Mouse (Mus musculus) ovary, adult 2 months (tissue): ENCODE data around the gene Klhdc8a. TPM values are rescaled to one million over a fixed set of nuclear protein-coding genes. Genes with fewer than 3 reads are reported as not detected.

Experiments
- polyA plus RNA-seq: library from polyadenylated mRNA; depleted of rRNA; stranded (reverse); fragments of >200 nt; gene quantifications from 2 replicates; pipeline ENCODE4 v1.2.3, GENCODE M21; 2012; rRNA removed

The Klhdc8a gene
- 1.6 and 1.7 TPM in 2 replicates for polyA plus RNA-seq

GRCm38 (mm10) chr1:132298425-132298800, at the start of gene Klhdc8a:
TSS of gene Klhdc8a (plus strand) at chr1:132298626.

GRCm38 (mm10) chr1:132315889-132316624, 17.6 kb downstream of the Klhdc8a start, which contains the start of gene Nuak2:
TSS of gene Nuak2 (plus strand) at chr1:132316126.

Other genes with a start within 250 kb of the Klhdc8a start
- gene Mfsd4a, start 230.6 kb upstream of the Klhdc8a start, polyA plus RNA-seq = 14.8 and 19.9 TPM in 2 replicates
- gene Cdk18, start 158.9 kb upstream of the Klhdc8a start, polyA plus RNA-seq = 20.8 and 24.6 TPM in 2 replicates
- 0.19 and 0.25 TPM in 2 replicates for gene Lemd1, start 107.2 kb upstream of the Klhdc8a start, polyA plus RNA-seq
- gene AC124108.1, start 107.2 kb upstream of the Klhdc8a start, polyA plus RNA-seq = 0.23 and 0.35 TPM in 2 replicates
- not detected in 2 replicates for gene Gm10188, start 68.9 kb upstream of the Klhdc8a start, polyA plus RNA-seq
- 5.9 and 6.9 TPM in 2 replicates for gene Nuak2, start 17.5 kb downstream of the Klhdc8a start, polyA plus RNA-seq
- gene Tmcc2, start 92.7 kb downstream of the Klhdc8a start, polyA plus RNA-seq = 20.9 and 21.6 TPM in 2 replicates
- 15.3 and 19.1 TPM in 2 replicates for gene Dstyk, start 118.9 kb downstream of the Klhdc8a start, polyA plus RNA-seq
- 9.5 and 11.5 TPM in 2 replicates for gene Rbbp5, start 178.7 kb downstream of the Klhdc8a start, polyA plus RNA-seq
- gene Tmem81, start 207.6 kb downstream of the Klhdc8a start, polyA plus RNA-seq = 1.2 and 1.8 TPM in 2 replicates
- 1.3 and 2.0 TPM in 2 replicates for gene Cntn2, start 244.6 kb downstream of the Klhdc8a start, polyA plus RNA-seq